Mouse (Mus musculus) layer of hippocampus, postnatal 10 days (tissue): ENCODE results near the gene Ptpn7. TPM values are rescaled to one million over a fixed set of nuclear protein-coding genes. Genes with fewer than 3 reads are reported as not detected.

Experiments used
- DNase-seq, 2 experiments: peaks; one replicate each; pipeline ENCODE4 v3.0.0; 2021; ENCODE audit warnings: low spot score in 2 of 2
- total RNA-seq, 2 experiments: library from RNA; stranded (reverse); gene quantifications; 2 replicates each; pipeline ENCODE4 v1.2.3; 2021

Gene Ptpn7
- total RNA-seq, 2 experiments from 2014 or later: 0.11 to 0.14 TPM

GRCm38 (mm10) chr1:135128011-135128441 is 4.5 kb upstream of the Ptpn7 start:
- DNase-seq: no peak

- no peak for DNase-seq
Observed at GRCm38 (mm10) chr1:135128986-135129385, 3.5 kb upstream of the Ptpn7 start.

GRCm38 (mm10) chr1:135129543-135130183 is 2.8 kb upstream of the Ptpn7 start:
- DNase-seq: no peak

- DNase-seq: no peak
Observed at GRCm38 (mm10) chr1:135130376-135131018, 2.0 kb upstream of the Ptpn7 start.

DNA sequence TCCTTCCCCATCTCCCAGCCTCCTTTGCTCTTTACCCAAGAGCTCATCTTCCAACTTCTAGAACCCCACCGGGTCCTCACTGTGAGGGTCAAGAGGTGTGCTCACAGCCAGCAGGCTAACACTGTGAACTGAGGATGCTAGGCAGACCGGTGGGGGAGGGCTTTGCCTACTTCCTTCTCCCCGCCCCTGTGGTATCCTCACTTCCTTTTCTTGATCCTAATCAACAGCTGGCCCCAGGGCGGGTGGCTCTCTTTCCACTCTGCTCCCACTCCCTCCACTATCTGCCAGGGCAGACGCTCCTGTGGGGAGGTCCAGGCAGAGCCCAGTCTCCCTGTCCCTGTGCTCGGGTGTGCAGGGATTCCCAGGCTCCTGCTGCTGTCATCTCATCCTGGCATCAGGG is 1.5 kb upstream of the Ptpn7 start:
- DNase-seq: no peak

DNA sequence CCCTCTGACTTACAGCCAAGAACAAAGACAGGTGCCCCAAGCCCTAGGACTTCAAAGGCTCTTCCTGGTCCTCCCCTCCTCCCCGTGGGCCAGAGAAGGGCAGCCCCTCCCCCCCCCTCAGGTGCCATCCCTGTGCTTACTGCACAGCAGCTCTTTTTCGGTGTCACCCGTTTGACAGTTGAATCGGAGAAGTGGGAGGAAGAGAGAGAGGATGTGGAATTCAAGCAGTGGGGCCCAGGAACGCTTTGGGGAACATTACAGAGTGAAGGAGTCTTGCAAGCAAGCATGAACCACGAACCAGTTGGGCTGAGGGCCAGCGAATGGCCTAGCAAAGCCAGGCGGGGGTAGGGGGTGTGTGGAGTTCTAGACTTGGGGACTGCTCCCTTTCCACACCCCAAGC is 940 bp upstream of the Ptpn7 start:
- DNase-seq: no peak

DNA sequence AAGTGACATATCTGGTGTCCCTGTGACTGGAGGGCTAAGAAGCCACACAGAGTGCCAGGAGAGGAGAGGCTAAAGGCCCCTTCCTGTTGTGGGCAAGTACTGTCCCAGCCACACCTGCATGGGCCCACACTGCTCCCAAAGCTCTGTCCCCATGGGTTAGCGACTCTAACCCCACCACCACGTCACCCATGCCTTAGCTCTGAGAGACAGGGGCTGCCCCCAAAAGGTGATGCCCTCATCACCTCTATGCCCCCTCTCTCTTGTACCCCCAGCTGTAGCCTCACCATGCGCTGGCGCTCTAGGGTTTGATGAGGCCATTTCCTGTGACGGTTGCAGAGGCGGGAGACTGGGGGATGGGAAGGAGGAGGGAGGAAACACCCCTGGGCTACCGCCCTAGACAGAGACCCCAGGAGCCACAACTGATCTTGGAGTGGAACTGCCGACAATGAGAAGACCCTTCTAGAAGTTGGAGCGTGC is 431 bp downstream of the Ptpn7 start:
- DNase-seq: no peak

GRCm38 (mm10) chr1:135133678-135134435 is 1.4 kb downstream of the Ptpn7 start:
- DNase-seq: no peak

GRCm38 (mm10) chr1:135135111-135135787 is 2.7 kb downstream of the Ptpn7 start:
- DNase-seq: no peak

DNA sequence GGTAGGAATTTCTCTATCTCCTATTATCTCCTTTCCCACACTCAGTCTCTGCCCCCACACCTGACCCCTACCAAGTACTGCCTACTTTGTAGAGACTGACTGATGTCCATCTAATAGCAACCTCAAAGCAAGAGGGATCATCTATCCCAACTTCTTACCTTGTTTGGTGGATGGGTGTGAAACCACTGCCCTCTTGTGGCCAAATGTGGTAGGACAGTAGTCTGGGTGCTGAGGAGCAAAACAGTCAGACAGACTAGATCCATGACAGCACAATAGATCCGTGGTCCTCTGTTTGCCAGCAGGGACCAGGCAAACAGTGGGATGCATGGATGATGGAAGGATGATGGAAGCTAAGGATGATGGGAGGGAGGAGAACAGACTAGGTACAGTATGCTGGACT is 4.0 kb downstream of the Ptpn7 start:
- peak; percentile 81 for DNase-seq

GRCm38 (mm10) chr1:135139906-135140305 is 7.4 kb downstream of the Ptpn7 start:
- DNase-seq: no peak

- no peak for DNase-seq
Observed at GRCm38 (mm10) chr1:135142452-135142851, 10.0 kb downstream of the Ptpn7 start.

DNA sequence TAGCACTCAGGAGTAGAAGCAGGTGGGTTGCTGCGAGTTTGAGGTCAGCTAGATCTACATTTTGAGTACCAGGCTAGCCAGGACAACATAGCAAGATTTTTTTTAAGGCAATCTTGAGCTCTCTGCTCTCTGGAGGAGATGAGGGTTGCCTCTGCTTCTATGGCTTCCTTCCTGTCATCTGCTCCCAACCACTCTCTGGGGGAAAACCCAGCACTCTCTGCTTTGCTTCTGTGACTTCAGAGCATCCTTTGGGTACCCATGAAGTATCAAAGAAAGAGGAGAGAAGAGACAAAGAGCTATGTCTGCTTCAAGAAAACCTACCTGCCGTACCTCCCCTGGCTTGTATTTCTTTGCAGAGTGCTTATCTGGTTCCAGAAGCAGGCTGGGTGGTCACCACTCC is 11.4 kb downstream of the Ptpn7 start:
- DNase-seq: no peak

DNA sequence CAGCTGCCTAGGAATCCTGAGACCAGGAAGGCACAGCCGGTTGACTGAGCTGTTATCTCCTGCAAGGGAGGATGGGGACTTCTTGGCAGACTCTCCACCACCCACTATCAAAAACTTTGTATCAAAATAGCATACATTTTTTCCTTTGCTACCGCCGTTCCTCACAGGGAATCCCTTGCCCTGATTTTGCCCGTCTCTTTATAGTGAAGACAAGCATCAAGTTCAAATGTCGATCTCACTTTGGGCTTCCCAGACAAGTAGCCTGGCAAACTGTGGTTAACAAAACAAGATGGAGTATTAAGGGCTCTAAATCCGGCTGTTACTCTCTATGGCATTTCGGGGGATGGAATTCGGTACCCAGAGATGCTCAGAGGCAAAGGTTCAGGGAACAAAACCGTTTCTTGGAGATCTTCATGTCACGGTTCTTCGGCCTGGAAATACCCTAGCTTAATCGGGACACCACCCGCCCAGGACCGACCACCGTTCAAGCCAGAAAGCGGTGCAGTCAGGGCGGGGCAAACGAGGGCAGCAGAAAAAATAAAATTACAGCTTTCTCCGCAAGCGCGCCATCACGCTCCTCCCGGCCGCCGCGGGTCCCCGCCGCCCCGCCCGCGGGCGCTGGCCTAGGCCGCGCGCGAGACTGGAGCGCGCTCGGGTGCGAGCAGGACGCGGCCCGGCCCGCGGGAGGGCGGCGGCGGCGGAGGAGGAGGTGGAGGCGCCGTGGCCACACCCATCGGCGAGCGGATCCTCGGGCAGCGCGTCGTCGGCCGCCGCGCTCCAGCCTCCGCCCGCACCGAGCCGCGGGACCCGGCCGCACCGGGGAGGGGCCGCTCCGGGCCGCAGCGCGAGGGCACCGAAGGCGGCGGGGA is 13.8 kb downstream of the Ptpn7 start, which contains the start of gene Arl8a:
Gene Arl8a, plus strand, starts transcription at position 748 of the 869 bp plus-strand sequence.
- peak; percentile 82 to 89 for DNase-seq

DNA sequence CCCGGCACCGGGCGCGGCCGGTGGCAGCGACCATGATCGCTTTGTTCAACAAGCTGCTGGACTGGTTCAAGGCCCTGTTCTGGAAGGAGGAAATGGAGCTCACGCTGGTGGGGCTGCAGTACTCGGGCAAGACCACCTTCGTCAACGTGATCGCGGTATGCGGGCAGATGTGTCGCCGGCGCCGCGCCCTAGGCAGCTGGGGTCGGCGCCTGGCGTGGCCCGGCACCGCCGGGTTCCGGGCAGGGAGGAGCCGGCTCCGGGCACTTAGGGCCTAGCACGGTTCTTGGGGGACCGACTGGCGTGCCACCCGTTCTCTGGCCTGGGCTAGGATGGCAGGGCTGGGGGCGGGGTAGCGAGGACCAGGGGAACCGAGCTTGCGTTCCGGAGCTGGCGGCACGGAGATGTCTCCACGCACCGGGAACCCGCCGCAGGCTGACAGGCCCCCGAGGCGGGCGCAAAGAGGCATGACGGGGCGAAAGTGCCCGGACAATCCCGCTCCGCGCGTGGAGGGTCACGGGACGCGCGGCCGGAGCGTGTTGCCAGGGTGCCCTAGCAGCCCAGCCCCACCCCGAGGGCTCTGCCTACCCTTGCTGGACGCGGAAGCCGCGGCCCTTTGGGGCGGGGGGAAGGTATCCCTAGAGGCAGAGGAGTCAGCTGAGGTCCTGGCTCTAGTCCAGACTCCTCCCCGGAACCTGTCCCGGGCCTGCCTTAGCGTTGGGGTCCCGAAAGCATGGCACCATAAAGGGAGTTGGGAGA is 14.6 kb downstream of the Ptpn7 start:
- DNase-seq: peak; percentile 83 to 86

DNA sequence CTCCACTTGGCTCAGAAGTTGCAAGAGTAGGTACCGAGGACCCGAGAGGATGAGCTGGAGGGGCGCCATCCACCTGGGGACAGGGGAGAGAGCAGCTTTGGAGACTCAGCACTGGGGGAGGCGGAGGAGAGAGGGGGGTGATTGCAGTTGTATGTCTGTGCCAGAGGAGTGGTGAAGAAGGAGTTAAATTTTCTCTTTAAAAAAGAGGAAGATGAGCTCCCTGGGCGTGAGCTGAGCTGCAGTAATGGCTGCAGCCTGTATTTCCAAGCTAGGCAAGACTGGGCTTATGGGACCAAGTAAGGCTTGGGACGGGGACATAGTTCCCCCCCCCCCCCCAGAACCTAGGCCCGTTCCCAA is 15.2 kb downstream of the Ptpn7 start:
- no peak for DNase-seq

DNA sequence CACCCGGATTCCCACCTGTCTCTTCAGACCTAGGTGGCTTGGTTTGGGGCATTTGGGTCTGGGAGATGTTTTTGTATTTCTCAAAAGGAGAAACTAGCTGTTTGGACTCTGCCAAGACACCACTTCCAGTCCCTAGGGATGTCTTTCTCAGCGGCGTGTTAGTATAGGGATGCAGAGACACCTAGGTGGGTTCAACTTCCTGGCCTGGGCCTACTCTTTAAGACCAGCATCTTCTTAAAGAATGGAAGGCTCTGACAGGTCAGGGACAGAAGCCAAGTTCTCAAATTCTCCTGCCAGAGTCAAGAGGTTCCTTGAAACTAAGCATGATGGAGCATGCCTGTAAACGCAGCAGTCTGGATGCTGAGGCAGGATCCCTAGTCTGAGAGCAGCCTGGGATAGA is 16.0 kb downstream of the Ptpn7 start:
- no peak for DNase-seq

GRCm38 (mm10) chr1:135148996-135149395 is 16.5 kb downstream of the Ptpn7 start:
- DNase-seq: peak; percentile 40 to 62

DNA sequence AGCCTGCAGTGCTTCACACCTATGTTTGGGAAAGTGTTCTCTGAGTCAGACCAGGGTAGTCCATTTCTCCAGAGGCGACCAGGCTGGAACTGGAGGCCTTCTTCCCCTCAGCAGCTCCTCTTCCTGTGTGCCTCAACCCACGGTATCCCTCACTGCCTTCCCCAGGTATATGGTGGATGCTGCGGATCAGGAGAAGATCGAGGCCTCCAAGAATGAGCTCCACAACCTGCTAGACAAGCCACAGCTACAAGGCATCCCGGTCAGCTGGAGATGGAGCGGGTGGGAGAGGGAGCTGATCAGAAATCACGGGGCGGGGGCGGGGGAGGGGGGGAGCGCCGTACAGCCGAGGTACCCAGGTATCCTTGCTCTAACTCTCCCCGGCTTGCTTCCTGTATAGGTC is 21.5 kb downstream of the Ptpn7 start:
- peak in 1 of 2 experiments; percentile 42 for DNase-seq
